Mouse (Mus musculus) CD8-positive naive resting alpha-beta T cell, adult 2 months (primary cell): ENCODE measurements around the gene Mbd6.
"Not testable (repeated sequence)": the region's sequence is repeated elsewhere in the genome, so short reads cannot be mapped to it uniquely, and the experiment has no call there.

Experiments used
- DNase-seq, 2 experiments: peaks; one replicate each; pipeline ENCODE4 v3.0.0; 2022; ENCODE audit warnings: low read depth in 2 of 2, low spot score in 2 of 2

The Mbd6 gene

DNA sequence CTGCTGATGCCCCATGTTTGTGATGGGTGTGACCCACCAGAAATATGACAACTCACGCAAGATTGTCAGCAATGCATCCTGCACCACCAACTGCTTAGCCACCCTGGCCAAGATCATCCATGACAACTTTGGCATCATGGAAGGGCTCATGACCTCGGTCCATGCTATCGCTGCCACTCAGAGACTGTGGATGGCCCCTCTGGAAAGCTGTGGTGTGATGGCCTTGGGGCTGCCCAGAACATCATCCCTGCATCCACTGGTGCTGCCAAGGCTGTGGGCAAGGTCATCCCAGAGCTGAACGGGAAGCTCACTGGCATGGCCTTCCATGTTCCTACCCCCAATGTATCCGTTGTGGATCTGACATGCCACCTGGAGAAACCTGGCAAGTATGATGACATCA is 24.7 kb upstream of the Mbd6 start:
- not testable (repeated sequence) for DNase-seq

DNA sequence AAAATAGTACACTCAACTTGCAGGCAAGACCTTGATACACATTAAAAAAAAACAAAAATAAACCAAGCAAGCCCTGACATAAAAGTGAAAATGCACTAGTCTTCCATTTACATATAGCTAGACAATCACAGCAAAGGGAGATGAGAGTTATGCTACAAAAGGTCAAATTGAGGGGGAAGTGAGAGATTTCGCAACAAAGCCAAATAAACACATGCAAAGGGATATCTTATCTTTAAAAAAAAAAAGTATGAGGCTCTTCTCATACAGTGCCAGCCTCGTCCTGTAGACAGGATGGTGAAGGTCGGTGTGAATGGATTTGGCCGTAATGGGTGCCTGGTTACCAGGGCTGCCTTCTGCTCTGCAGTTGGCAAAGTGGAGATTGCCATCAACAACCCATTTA is 24.0 kb upstream of the Mbd6 start:
- DNase-seq: no peak

DNA sequence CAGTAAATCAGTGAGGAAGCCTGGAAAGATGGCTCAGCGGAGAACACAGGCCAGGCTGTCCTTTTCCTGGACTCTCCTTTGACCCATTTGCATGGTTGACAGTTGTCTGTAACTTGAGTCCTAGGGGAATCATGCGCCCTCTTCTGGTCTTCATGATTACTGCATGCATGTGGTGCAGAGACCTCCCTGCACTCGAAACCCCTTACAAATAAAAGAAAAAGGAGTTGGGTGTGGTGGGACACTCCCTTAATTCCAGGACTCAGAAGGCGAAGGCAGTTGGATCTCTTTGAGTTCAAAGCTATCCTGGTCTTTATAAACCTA is 23.5 kb upstream of the Mbd6 start:
- peak; percentile 78 to 87 for DNase-seq

GRCm38 (mm10) chr10:127311476-127312355 is 22.9 kb upstream of the Mbd6 start, which contains the start of gene Mars:
Gene Mars (minus strand): TSS chr10:127311786.
- peak; percentile 91 to 93 for DNase-seq

- no peak for DNase-seq
Measured at GRCm38 (mm10) chr10:127310523-127311475, 22.0 kb upstream of the Mbd6 start.

DNA sequence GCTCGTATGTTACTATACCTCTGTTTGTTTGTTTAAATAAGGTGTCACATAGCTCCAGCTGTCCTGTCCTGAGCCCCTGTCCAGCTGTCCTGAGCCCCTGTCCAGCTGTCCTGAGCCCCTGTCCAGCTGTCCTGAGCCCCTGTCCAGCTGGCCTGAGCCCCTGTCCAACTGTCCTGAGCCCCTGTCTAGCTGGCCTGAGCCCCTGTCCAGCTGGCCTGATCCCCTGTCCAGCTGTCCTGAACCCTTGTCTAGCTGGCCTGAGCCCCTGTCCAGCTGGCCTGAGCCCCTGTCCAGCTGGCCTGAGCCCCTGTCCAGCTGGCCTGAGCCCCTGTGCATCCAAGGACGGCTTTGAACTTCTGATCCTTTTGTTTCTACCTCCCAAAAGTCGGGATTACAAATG is 20.3 kb upstream of the Mbd6 start:
- DNase-seq: not testable (repeated sequence)

DNA sequence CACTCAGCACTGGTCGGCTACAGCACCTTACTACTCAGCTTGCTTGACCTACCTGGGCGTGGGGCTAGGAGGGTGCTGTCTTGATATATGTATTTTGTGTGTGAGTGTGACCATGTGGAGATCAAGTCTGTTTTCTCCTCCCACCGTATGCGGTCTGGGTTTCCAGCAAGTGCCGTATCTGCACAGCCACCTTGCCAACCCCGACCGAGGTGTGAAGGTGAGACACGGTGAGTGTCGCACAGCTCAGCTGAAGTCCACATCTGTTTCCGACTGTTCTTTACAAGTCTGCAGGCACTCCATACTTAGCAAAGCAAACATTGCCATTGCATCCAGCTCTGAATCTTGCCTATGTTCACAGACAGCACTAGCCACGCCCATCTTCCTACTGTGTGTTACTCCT is 14.3 kb upstream of the Mbd6 start:
- DNase-seq: no peak

GRCm38 (mm10) chr10:127300361-127300760 is 11.5 kb upstream of the Mbd6 start:
- DNase-seq: no peak

DNA sequence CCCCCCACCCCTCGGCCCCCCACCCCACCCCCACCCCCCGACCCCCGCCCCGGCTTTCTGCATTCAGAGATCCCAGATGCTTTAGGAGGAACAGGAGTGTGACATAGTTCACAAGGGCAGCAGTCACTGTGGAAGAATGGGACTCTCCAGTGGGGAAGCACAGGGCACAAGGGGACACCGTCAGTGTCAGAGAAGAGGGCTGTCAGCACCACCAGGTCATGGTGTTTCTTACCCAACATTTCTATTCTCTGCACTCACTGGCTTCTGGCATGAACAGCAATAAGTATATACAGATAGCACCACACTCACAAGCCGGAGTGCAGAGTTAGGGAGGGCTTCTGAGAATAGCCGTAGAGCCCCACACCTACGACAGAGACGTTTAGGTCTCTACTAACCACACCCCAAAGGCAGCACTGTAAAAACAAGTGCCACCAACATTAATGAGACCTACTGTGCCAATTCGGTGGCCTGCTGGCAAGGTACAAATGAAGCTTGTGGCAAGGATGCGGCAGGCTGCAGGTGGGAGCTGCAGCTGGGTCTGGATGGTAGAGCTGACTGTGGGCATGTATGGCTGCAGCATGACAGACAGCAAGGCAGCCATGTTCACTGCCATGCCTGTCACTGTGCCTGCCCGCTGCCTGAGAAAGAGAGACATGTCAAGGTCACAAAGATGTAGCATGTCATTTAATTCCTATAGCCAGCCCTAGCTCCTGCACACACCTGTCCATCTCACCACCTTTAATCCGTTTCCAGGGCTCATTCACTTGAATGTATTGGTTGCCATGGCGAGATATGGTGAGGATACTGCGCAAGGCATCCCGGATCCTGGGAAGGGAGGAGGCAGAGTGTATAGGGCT is 8.4 kb upstream of the Mbd6 start:
- no peak for DNase-seq

GRCm38 (mm10) chr10:127295986-127296794 is 7.4 kb upstream of the Mbd6 start:
- no peak for DNase-seq

DNA sequence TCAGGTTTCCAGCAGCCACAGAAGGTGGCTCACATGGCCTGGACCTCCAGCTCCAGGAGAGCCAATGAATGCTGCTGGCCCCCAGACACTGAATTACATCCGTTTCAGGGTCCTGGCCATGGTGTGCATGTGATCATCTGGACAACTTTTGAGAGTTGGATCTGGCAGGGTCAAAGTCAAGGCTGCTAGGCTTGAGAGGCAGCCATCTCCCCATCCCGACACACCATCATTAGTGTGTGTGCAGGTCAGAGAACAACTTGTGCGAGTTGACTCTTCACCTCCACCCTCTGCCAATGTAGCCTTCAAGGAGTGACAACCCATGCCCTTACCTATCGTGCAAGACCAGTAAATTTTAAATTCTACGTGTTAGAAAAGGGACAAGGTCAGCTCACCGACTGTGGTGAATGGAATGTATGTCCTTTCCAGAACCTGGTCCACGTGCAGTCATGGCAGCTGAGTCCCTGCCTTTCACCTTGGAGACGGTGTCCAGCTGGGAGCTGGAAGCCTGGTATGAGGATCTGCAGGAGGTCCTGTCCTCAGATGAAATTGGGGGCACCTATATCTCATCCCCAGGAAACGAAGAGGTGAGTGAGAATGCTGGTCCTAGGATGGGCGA is 6.2 kb upstream of the Mbd6 start:
- DNase-seq: no peak

- no peak for DNase-seq
Measured at GRCm38 (mm10) chr10:127293590-127294113, 4.8 kb upstream of the Mbd6 start.

DNA sequence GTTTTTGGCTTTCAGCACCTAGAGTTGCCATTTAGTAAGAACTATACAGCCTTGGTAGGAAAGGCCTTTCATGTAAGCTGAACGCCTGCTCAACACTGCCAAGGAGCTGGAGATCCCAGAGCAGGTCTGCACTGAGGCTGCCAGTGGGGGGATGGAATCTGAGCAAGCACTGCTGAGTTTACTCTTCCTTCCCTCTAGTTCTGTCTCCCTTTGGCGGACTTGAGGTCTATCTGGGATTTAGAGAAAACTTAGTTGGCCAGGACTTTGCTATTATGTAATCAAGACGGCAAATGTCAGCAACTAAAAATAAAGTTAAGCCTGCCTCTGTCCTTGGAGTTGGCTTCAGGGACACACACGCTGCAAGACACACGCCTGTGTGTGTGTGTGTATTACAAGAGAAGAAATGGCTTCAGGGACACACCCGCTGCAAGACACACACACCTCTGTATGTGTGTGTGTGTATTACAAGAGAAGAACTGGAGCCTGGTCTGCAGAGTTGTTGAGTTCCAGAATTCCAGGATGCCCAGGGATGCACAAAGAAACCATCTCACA is 4.2 kb upstream of the Mbd6 start:
- DNase-seq: no peak

GRCm38 (mm10) chr10:127291881-127292638 is 3.2 kb upstream of the Mbd6 start:
- DNase-seq: no peak

DNA sequence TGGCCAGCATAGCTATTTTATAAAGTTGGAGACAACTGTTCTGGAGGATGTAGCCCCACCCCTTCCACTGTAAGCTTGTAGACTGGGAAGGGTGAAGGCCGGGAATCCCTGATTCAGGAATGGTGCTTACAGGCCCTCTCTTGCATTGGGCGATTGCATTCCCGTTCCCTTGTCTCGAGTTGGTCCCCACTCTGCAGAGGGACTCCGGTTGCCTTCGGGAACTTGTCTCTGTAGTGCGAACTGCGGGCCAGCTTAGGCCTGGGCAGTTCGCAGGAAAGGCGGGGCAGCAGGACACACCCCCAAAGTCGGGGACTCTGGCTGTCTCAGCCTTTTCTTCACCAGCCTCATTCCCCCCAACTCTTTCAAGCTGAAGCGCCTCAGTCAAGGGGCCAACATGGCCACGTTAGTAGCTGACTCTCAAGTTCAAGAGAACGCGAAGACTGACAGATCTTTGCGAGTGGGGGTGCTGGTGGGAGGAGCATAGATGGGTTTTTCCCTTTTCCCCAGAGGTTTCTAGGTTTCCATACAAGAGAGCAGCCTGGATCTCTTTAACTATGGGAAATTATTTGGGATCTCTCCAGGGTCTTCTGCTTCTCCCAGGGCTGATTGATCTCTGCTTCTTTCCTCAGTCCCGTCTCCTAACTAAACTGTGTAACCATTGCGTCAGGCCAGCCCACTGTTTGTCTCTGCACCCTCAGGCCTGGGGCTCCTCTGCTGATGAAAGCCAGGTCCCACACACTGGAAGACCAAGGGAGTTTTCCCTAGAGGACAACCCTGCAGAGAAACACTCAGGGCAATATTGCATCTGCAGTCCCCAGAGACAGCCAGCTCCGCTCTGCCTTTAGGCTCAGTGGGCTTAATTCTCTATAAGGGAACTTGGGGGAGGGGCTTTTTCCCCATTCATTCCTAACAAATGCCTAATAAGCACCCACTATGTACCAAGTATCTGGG is 2.4 kb upstream of the Mbd6 start:
- DNase-seq: peak; percentile 37 to 49

GRCm38 (mm10) chr10:127290307-127290929 is 1.6 kb upstream of the Mbd6 start:
- peak; percentile 98 for DNase-seq
